Mouse (Mus musculus): ENCODE data around the gene Trove2.
A peak's percentile ranks its signal among the peaks of the same experiment; 100 is the strongest.
"Not testable (repeated sequence)": the region's sequence is repeated elsewhere in the genome, so short reads cannot be mapped to it uniquely, and the experiment has no call there.

Gene Trove2

DNA sequence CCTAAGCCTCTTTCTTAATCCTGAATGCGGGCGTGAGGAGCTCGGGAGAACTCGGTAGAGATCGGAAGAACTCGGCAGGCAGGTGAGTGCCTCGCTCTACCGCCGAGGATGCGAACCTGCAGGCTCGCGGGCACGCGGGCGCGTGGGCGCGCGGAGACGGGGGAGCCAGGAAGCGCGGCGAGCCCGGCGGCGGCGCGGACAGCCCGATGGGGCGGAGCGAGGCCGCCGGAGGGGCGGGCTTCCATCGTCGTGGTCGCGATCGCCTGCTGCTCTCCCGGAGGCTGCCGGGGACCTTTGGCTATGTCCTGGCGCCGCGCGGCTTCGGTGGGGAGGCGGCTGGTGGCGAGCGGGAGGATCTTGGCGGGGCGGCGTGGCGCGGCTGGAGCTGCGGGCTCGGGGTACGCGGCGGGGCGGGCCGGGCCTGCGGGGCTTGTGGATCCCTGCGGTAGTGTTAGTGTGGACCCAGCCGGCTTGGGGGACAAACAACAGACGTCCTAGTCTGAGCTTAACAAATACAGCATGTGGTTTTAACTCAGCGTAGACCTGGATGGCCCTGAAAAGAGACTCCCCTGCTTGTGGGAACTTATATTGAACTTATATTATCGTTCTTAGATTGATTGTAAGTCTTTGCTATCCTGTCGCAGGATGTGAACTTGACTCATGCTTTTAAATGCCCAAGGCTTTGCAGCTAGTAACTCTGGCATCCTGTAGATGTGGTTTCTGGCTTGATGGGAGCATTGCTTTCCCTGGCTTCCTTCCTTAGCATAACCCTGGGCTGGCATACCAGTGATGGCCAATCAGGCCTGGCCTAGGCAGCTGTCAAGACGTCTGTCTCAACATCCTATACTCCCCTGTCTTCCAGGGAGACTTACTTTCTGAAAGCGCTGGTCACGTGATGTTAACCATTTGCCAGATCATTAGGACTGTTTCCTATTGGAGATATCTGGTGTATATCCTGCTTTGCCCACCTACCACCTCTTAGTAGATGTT is 37.2 kb downstream of the Trove2 start:
- DNase-seq (ENCODE audit: low spot score), result peak; percentile 79

DNA sequence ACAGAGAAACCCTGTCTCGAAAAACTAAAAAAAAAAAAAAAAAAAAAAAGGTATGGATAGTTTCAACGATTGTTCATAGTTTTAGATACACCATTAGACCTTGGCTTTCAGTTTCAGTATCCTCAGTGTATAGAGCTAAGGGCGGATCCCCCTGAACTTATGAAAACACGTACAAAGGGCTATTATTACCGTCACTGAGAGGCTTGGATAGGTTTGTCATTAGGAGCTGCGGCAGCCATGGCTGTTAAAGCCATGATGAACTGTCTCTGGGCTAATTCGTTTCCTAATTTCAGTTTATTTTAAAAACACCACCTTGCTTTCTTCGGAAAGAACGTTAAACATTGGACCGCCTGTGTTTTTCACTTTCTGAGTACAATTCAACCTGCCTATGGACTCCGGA is 38.1 kb downstream of the Trove2 start:
- DNase-seq (ENCODE audit: low spot score), result no peak

DNA sequence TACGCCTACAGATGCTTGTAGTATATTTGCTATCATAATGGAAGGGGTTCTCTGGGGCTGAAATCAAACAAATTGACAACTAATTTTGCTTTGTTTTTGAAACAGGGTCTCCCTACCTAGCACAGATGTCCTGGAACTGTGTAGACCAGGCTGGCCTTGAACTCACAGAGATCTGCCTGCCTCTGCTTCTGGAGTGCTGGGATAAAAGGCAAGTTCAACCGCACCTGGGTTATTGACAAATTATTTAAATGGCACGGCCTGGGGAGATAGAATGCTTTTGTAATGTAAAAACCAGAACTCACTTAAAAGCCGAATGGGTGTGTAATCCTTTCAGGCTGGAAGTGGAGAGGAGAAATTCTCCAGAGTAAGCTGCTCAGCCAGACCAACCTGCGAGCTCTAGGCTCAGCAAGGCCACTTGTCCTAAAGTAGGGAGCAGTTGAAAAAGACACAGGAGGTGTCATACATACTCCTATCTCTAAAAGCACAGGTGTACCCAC is 42.9 kb downstream of the Trove2 start:
- DNase-seq (ENCODE audit: low spot score), result no peak

DNA sequence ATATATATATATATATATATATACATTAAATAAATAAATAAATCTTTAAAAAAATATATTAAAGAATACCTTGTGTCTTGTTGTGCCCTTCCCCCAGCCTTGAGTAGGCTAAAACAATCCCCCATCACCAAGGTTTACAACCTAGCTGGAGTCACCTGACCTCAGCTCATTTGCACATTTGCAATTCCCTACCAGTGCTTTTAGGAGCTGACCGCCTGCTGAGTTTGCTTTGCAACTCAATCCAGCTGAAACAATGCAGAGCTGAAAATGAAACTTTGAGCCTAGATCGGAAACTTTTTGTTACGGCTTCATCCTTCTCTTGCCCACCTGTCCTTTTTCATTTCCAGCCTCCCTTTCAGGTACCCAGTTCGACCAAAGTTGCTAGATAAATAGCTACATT is 45.2 kb downstream of the Trove2 start:
- no peak for DNase-seq (ENCODE audit: low spot score)

DNA sequence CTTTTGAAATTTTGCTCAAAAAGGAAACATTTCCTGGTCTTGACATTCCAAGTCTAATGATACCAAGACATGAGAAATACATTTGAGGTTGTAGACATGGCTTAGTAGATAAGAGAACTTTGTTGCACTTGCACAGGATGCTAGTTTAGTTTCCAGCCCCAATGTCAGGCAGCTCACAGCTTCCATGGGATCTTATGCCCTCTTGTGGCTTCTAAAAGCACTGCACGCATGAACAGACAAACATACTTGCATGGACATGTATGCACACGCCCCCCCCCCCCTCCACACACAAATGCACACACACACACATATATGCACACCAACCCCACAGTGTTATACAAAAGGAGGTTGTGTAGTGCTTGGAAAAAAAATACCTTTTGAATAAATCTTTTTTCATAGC is 46.0 kb downstream of the Trove2 start:
- DNase-seq (ENCODE audit: low spot score), result no peak

DNA sequence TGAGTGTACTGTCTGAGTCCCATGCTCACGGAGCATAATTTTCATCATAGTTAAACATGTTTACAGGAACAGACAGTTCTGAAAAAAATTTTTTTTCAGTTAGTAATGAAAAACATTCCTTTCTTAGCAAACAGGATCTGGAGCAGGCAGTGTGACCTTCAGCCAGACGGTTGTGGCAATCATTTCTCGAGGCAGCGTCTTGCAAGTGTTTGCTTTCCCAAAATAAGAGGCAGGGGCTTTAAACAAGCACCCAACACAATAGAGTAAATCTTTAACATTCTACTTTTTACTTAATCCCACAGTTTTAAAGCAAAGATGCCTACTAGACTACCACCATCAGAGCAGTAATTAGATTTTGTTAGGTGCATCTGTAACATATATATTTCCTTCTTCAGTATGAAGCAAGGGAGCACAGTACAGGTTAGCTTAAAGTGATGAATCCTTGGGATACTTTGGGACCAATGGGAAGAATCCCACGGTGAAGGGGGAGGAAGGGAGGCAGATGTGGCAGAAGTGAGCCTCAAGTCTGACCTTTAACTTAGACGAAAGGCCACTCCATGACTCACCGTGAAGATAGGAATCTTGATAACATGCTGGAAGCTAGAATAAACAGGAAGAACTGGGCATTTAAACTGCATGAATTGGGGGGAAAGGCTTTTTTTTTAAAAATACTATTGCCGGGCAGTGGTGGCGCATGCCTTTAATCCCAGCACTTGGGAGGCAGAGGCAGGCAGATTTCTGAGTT is 49.0 kb downstream of the Trove2 start:
- no peak for DNase-seq (ENCODE audit: low spot score)

DNA sequence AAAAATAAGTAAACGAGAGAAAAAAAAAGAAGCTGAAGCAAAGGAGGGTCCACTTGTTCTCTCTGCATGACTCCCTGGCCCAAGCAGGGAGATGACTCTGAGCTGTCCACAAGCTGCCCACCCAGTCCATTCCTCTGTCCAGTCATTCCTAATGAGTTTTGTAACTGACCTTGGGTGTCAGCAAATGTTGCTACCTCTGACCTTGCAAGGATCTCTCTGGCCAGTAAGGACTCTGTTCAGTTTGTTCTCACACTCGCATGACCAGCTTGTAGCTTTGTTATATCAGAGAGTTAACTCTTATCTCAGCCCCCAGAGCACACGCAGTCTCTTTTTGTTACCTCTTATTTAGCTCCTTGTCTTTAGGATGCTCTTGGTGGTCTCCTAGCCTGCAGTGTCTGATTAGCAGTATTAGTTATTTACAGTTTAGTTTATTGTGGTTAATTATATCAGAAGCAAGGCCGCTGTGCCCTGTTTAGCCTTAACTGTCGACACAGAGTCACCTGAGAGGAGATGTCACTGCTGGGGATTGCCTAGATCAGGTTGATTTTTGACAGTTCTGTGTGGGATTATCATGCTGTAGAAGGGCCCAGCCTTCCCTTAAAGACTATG is 52.3 kb downstream of the Trove2 start:
- DNase-seq (ENCODE audit: low spot score), result no peak

DNA sequence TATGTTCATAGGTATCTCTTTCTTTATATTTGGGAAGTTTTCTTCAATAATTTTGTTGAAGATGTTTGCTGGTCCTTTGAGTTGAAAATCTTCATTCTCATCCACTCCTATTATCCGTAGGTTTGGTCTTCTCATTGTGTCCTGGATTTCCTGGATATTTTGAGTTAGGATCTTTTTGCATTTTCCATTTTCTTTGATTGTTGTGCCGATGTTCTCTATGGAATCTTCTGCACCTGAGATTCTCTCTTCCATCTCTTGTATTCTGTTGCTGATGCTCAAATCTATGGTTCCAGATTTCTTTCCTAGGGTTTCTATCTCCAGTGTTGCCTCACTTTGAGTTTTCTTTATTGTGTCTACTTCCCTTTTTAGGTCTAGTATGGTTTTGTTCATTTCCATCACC is 60.8 kb downstream of the Trove2 start, which contains the start of gene Glrx2:
Gene Glrx2, plus strand, starts transcription at position 301 of the 400 bp plus-strand sequence.
- DNase-seq (ENCODE audit: low spot score), result not testable (repeated sequence)

DNA sequence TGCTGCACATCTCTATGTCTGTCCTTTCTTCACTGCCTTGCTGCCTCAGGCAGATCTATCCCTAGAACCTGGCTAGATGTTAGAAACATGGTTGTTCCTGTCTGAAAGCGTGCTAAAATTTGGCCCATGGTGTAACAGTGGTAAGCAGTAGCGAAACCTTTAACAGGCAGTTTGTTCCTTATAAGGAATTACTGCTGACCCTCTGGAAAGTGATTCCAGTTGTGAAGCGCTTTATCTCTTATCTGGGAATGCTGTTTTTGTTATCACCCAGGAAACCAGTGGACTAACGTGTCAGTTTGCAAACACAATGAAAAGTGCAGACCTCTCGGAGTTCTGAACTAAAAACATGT is 66.3 kb downstream of the Trove2 start:
- DNase-seq (ENCODE audit: low spot score), result no peak

DNA sequence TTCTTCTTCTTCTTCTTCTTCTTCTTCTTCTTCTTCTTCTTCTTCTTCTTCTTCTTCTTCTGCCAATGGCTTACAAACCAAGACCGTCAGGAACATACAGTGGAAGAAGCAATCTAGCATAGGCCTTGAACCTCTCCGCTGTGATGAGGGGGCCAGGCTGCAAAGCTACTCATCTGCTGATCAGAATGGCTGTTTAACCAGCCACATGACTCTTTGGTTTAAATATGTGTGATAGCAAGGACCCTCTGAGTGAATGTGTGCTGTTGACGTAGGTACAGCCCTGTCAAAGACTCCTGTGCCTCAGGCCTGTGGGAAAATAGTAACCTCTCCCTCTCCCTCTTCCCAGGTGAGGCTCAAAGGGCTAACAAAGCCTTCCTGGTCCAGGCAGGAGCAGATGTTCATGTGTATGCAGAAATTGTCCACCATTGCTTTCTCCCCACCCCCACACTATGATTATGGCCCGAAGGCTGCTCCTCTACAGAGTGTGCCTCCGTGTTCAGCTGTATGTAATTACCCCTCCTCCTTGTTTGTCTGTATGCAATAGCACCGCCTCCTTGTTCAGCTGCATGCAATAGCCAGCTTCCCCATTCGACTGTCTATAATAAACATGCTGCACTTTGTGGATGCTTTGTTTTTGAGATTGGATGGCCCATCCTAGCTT is 66.8 kb downstream of the Trove2 start:
- no peak for DNase-seq (ENCODE audit: low spot score)

DNA sequence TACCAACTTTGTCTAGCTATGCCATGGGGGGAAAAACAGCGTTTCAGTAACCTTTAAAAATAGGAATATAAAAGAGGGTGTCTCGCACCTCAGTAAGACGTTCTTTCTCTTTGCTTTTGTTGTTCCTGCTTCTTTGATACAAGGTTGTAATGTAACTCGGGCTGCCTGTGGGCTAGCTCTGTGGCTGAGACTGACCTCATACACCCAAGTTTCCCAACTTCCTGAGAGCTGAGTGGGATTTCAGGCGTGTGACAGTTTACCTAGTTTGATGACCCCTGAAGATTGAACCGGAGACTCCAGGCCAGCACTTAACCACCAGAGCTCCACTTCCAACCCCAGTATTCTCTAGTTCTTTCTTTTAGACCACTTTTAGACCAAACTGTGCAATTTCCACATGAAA is 68.5 kb downstream of the Trove2 start:
- no peak for DNase-seq (ENCODE audit: low spot score)

DNA sequence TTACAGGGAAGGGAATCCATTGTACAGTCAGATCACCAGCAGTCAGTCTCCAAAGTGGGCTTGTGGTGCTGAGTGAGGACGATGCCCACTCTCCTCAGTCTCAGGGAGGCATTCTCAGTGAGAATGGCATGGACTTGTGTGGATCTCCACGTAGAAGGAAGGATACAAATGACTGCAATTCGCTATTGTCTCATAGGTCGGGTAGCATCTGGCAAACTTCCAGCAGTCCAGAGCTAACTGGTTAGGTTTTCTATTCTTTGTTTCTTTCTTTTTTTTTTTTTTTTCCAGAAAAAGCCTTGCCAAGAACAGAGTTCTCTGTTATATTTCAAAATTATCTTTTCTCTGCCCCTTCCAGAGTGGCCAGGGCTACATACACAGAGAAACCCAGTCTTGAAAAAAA is 69.9 kb downstream of the Trove2 start:
- no peak for DNase-seq (ENCODE audit: low spot score)

DNA sequence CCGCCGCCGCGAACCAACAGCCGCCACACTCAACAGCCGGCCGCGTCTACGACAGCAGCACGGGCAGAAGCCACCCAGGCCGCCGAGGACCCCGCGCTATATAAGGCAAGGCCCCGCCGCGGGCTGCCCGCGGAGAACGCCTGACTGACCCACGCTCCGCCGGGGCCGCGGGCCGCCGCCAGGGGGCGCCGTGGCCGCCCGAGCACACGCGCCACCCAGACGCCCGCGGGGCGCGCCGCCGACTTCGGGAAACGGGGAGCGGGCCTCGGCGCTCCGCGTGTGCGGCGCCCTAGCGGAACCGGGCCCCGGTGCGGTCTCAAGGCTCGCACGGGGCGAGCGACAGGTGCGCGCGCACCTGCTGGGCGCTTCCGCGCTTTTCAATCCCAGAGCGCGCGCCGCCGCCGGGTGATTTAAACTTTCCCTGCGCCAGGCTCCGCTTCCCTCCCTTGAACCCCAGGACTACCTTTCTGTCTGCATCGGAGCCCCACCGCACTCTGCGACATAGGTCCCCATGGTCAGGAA is 74.1 kb downstream of the Trove2 start, which contains the start of gene Cdc73:
Gene Cdc73, minus strand, starts transcription at position 153 of the 522 bp plus-strand sequence.
- DNase-seq (ENCODE audit: low spot score), result peak; percentile 86

DNA sequence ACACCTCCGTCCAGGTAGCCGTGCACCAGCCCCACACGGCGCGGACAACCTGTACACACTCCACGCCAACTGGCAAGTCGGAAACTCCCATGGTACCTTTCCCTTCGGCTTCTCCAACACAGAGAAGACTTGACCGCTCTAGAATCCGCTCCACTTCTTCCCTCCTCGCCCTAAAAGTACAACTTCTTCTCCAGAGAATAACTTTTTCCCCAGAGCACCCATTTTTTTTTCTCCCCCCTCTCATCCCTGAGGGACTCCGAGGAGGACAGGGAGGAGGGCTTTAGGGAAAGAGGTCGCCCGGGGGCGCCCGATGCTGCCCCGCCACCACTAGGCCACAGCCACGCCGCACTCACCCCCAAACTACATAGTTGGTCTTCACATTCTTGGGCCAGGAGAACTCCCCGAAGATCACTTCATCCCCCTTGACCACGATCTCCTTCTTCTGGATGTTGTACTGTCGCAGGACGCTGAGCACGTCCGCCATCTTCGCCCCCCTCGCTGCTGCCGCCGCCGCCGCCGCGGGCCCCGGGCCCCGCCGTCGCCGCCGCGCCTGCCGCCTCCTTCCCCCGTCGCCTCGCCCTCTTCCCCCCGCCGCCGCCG is 74.6 kb downstream of the Trove2 start:
- no peak for DNase-seq (ENCODE audit: low spot score)

DNA sequence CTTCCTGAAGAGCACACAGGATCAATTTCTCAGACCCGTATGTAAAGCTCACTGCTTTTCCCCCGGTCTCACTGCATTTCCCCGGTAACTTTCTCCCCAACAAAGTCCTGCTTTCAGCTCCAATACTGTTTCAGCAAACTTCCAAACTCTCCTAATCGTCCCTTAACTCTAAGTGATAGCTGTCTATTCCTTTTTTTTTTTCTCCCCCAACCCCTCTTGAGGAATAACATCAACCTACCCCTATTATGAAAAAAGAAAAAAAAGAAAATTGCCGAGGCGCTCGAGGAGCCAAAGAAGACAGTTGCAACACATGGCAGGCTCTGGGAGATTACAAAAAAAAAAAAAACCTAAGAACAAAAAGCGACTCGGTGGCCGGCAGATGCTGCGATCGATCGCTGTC is 75.1 kb downstream of the Trove2 start:
- no peak for DNase-seq (ENCODE audit: low spot score)

All from ovary, postnatal 14 days (tissue).